Mouse (Mus musculus): ENCODE results near the gene 4833420G17Rik. TPM values are rescaled to one million over a fixed set of nuclear protein-coding genes. Genes with fewer than 3 reads are reported as not detected.
"Not testable (repeated sequence)": the region's sequence is repeated elsewhere in the genome, so short reads cannot be mapped to it uniquely, and the experiment has no call there.

The 4833420G17Rik gene
- 10 to 100 TPM; 23.1 to 28.8 (median 24.7) TPM for total RNA-seq (2022)

DNA sequence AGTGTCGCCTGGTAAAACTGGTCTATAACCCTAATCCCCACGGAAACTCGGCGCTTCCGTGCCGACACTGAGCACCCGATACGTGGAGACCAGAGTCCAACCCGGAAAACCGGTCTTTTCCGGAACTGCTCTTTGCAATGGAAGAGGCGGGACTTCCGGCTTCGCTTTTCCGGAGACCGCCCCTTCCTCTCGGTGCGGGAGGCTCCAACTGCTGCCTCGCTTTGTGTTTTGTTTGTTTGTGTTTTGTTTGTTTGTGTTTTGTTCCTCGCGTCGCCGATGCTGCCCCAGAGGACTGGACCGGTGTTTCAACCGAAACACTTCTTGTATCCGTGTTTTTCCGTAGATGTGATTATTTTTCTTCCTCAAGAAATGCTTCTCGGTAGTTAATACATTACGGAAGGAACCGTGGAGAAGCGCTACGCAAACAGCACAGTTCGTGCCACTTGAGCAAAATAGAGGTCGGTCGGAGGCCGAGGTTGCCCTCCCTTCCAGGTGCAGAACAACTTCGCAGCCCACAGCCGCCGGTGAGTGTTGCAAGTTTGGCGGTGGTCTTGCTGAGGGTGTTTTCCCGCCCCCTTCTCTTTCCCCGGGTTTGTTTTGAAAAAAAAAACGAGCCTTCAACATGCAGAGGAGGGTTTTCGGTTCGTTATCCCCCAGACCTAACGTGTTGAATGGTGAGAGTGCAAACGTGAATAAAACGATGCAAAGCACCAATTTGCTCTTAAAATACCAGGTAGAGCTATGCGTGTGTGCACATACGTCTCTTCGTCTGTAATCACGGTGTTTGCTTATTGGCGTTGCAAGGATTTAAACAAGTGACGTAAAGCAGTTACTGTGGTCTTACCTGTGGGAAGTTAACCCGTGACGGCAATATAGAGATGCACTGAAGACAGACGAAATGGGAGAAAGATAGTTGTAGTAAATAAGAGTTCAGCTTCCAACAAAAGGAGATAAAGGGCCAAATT is at the start of gene 4833420G17Rik:
Gene 4833420G17Rik, plus strand, starts transcription at position 173 of the 965 bp plus-strand sequence.
- peak; percentile 74 to 79 for DNase-seq (ENCODE audit: low spot score in 2 of 2)

DNA sequence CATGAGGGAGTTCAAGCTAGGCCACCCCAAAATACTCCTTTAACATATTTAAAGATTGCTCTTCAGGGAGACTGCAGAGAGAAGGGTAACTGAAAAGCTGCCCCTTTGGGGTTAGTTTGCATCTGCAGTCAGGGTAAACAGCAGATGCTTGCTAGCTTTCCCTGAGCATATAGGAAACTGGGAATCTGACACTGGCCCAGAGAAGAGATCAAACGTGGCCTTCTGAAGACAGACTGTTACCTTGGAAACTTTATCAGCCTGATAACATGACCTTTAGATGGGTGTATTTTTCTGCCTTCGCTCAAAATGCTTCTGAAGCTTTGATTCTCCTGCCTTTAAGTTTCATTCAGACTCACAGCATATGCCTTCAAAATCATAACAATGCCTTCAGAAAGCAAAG is 49.5 kb upstream of the 4833420G17Rik start:
- DNase-seq (ENCODE audit: low spot score in 2 of 2) = no peak

DNA sequence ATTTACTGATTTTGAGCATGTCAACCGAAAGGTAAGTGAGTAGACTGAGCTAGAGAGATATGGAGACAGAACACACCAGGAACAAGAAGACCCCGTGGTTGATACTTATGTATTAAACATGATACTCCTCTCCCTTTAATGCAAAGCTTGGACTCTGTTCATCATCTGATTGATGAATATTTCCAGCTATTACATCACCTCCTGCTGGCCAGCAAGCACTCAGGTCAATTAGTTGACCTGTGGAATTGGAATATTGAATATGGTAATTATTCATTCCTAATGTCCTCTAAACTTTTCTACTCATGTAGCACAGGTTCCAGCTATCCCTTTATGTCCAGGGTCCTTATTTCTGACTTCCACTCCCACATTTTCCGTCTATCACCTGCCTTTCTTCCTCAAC is 44.1 kb upstream of the 4833420G17Rik start:
- DNase-seq (ENCODE audit: low spot score in 2 of 2) = no peak

DNA sequence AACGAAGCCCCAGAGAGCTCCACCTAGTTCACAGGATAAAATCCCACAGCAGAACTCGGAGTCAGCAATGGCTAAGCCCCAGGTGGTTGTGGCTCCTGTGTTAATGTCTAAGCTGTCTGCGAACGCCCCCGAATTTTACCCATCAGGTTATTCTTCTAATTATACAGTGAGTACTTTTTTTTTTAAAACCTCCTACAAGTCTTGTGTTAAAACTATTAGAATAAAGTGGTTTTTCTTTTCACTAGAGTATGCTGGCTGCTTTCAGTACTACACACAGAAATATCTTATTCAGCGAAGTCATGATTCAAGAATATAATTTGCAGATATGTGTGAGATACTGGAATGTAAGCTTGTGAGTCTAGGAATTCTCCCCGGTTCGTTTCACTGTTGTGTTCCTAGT is 32.4 kb upstream of the 4833420G17Rik start:
- DNase-seq (ENCODE audit: low spot score in 2 of 2) = no peak

DNA sequence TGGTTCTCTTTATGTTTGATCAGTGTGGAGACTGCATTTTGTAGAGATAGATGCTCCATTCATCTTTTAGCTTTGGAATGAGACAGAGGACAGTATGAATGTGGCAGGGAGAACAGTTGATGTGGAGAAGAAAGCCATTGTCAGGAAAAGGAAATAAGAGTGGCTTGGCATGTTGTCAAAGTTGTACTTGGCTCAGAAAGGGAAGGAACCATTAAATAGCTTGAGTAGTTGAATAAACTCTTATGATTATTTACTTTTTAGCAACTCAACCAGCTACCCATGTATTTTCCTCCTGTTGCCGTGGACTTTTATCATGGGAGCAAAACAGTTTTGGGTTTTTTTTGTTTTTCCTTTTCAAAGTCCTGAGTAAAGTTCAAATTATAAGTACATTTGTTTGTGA is 30.5 kb upstream of the 4833420G17Rik start:
- no peak for DNase-seq (ENCODE audit: low spot score in 2 of 2)

DNA sequence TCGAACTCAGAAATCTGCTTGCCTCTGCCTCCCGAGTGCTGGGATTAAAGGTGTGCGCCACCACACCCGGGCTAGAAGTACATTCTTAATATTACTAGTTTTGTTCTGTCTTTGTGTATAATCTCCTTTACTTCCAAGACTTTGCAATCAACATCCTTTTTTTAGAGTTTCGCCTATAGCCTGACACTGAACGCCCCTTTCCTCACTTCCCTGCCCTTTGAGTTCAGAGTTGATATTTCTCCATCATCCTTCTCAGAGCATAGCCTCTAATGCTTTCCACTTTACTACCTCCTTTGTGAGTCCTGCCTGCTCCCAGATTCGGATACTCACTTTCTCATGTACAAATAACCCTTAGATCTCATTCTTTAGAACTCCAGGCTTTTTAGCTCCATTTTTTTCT is 28.2 kb upstream of the 4833420G17Rik start:
- DNase-seq (ENCODE audit: low spot score in 2 of 2) = no peak

DNA sequence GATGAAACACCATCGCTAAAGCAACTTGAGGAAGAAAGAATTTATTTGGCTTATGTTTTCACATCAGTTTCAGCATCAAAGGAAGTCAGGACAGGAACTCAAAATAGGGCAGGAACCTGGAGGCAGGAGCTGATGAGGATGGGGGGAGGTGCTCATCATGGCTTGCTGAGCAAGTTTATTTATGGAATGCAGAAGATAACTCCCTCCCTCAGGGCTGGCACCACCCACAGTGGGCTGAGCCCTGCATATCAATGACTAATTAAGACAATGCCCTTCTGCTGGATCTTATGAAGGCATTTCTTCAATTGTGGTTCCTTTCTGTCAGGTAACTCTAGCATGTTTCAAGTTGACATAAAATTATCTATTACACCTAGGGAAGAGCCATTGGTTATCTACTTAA is 20.3 kb upstream of the 4833420G17Rik start:
- no peak for DNase-seq (ENCODE audit: low spot score in 2 of 2)

DNA sequence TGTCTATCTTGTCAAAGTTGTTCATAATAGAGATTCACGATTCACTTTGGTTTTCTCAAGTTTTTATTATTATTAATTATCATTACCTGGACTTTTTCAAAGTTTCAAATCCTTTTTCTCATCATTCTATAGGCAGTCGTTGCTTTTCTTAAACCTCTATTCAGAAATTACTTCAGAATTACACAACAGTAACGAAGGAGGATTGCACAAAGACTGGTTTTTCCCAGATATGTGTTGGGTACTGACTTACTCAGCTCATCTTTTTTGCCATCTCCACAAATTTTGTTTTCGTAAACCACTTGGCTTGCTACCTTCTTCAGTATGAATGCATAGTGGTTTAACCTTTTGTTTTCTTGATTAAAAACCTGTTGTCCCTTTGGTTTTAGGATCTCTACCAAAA is 9.0 kb upstream of the 4833420G17Rik start:
- DNase-seq (ENCODE audit: low spot score in 2 of 2) = no peak

DNA sequence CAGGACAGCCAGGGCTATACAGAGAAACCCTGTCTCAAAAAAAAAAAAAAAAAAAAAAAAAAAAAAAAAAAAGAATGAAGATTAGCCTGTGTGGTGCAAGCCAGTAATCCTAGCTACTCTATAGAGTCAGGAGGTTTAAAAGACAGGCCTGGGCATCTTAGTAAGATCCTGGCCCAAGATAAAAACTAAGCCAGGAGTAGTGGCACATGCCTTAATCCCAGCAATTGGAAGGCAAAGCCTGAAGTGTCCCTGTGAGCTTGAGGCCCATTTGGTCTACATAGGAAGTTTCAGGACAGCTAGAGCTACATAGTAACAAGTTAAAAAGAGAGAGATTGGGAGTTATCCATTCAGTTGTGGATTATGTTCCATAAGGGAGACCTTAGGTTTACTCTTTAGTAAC is 7.5 kb upstream of the 4833420G17Rik start:
- DNase-seq (ENCODE audit: low spot score in 2 of 2) = no peak

DNA sequence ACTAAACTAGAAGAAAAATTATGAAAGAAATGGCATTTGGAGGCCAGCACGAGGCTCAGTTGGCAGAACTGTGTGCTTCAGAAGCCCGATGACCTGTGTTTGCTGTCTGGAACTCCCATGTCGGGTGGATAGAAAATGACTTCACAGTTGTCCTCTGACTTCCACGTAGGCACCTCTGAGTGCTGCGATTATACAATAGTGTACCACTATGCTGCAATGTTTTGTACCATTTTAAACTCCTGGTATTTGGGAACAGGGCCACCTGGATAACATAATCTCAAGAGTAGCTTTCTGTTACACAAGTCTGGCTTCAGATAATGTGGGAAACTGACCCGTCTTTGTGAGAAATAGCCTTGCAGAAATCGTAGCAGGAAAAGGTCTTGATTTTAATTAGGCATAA is 6.2 kb upstream of the 4833420G17Rik start:
- no peak for DNase-seq (ENCODE audit: low spot score in 2 of 2)

DNA sequence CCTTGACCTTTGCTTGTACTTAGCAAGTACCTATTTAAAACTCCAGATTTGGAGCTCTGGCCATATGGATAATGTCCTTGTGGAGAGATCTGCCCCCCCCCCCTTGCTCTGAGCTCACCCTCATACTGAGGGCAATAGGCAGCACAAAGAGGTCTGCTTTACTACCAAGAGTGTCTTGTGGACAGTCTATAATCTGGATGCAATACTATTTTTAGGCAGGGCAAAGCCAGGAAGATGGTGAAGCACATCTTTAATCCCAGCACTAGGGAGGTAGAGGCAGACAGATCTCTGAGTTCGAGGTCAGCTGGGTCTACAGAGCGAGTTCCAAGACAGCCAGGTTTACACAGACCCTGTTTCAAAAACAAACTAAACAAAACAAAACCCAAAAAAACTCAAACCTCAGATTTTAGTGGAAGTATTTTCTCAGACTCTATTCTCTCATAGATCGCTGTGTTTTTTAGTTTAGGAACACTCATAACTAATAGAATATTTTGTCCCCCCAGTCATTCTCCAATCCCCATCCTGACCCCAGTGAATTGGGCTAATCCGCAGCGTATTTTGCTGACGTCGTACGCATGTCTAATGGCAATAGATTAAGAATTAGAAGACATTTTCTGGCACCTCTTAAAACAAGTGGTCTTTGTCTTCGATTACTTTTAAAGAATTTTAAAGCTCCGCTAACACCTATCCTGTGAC is 520 bp upstream of the 4833420G17Rik start:
- no peak for DNase-seq (ENCODE audit: low spot score in 2 of 2)

DNA sequence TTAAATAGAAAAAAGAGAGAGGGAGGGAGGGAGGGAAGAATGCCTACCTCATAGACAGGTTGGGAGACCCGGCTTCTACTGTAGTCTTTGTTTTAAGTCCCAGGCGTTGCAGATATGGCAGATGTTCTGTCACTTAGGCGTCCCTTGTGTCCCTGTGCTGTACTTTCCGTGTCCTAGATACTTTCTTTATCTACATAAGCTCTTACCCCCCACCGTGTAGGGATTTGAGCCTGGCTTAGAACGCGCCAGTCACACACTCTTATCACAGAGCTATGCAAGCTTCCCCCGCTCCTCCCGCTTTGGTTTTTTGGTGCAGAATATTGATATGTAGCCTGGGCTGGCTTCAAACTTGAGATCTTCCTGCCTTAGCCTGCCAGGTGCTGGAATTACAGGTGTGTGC is 14.1 kb downstream of the 4833420G17Rik start:
- no peak for DNase-seq (ENCODE audit: low spot score in 2 of 2)

DNA sequence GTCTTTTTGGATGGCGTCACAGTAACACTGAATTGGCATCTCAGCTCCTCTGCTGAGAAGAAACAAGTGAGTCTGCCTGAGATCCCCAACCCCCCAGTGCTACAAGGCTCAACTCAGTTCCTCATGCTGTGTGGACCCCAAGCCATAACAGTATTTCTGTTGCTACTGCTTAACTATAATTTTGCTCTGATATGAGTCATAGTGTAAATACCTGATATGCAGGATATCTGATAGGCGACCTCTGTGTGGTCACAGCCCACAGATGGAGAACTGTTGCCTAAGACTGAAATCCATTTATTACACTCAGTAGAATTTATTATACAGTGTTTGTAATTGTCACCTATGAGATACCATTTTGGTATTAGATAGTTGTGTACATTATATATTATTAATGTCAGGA is 15.2 kb downstream of the 4833420G17Rik start:
- no peak for DNase-seq (ENCODE audit: low spot score in 2 of 2)

DNA sequence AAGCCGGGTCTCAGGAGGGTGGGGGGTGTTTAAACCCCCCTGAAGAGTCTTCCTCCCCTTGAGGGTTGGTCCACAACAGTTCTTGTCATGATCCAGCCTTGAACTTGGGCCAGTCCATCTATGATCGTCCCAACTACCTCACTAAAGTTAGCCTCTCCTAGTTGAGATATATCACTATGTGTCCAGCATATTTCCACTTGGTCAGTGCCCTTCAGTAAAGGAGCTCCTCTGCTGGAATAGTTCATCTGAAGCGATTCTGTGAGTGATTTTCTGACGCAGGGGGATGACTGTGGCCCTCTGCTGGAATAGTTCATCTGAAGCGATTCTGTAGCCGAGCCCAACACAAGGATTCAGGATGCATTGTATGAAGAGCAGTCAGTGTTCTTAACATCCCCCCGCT is 24.8 kb downstream of the 4833420G17Rik start:
- peak in 1 of 2 experiments; percentile 9 for DNase-seq (ENCODE audit: low spot score in 2 of 2)

DNA sequence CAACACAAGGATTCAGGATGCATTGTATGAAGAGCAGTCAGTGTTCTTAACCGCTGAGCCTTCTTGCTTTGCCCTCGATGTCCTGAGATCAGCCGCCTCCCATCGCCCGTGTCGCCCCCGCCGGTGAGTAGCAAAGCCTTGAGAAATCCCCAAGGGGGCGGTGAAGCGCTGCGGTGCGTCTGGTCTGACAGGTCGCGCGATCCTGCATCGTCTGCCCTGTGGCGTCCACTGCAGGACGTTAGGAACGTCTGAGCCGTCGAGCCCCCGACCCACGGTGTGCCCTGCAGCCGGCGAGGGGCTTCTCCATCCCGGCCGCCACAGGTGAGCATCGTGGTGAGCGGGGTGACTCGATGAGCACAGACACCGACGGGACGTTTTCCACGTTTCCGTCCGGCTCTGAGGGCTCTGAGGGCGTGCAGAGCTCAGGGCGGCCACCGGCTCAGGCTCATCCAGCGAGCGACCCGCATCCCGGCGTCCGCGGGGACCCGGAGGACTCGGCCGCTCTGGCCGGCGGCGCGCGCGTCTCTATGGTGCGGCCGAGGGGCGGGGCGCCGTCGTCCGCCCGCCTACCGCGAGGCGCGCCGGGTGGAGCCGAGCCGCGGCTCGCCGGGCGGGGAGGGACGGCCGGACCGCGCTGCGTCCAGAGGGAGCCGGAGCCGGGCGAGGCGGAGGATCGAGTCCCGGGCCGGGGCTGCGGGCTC is 25.5 kb downstream of the 4833420G17Rik start, which contains the start of the genes Tmem267 and 3110070M22Rik:
Gene Tmem267, plus strand, starts transcription at position 160 of the 701 bp plus-strand sequence.
Gene 3110070M22Rik, minus strand, starts transcription at position 504 of the 701 bp plus-strand sequence.
- peak; percentile 68 to 81 for DNase-seq (ENCODE audit: low spot score in 2 of 2)

DNA sequence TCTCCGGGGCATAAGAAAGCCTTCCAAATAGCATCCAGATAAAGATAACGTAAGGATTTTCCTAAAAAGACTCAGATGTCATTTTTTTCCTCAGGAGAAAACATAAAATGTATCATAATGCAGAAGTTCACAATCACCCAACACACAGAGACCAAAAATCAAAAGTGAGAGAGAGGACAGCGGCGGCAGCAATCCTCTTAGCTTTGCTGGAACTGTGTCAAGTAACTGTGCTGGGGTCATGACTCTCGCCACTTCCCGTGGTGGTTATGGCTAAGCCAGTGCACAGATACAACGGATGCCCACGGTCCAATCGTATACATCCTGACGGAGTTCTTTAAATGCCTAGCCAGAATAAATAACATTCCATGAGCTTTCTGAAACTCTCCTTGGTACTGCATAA is 29.5 kb downstream of the 4833420G17Rik start:
- DNase-seq (ENCODE audit: low spot score in 2 of 2) = not testable (repeated sequence)

DNA sequence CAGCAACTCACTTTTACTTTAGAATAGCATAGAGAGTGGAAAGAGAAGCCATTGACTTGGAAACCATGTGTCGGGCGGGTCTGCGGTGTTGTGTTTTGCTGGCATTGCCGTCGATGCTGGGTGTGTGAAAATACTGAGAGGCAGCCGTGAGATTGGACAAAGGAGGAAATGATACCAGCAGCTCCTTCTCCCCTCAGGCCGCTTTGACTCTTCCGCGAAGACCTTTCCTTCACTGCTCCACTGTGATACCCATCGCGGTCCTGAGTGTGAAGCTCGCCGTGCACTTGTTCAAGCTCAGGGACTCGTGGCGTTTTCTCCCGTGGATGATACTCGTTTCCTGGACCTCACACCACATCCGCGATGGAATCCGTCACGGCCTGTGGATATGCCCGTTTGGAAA is 32.4 kb downstream of the 4833420G17Rik start:
- not testable (repeated sequence) for DNase-seq (ENCODE audit: low spot score in 2 of 2)
